Mouse (Mus musculus) midbrain, embryonic 16.5 days (tissue): ENCODE measurements around the gene Unc5a. TPM values are rescaled to one million over a fixed set of nuclear protein-coding genes. Genes with fewer than 3 reads are reported as not detected.

ENCODE experiments used
- ATAC-seq: fragments of 200-750 bp; cut with Nextera tagmentation; 2 replicates; pipeline ENCODE4 v1.8.0; 2017; ENCODE audit warnings: moderate TSS enrichment
- H3K27ac ChIP-seq: fragments of 300-500 bp; sonication (generic); 2 replicates; pipeline ENCODE4 v1.5.1; 2014; ENCODE audit warnings: mild to moderate bottlenecking, low read length, mixed read lengths
- H3K27me3 ChIP-seq: fragments of 300-500 bp; sonication (generic); 2 replicates; pipeline ENCODE4 v1.6.1; 2014; ENCODE audit warnings: low read depth, low read length, mixed read lengths; ENCODE audit not compliant: control insufficient read depth, insufficient read depth
- H3K36me3 ChIP-seq: fragments of 300-500 bp; sonication (generic); 2 replicates; pipeline ENCODE4 v1.6.1; 2014; ENCODE audit warnings: mild to moderate bottlenecking, low read length, moderate library complexity, mixed read lengths; ENCODE audit not compliant: control insufficient read depth, insufficient read depth
- H3K4me1 ChIP-seq: fragments of 300-500 bp; sonication (generic); 2 replicates; pipeline ENCODE4 v1.6.1; 2014; ENCODE audit warnings: mild to moderate bottlenecking, low read length, mixed read lengths; ENCODE audit not compliant: control insufficient read depth, insufficient read depth
- H3K4me2 ChIP-seq: fragments of 300-500 bp; sonication (generic); 2 replicates; pipeline ENCODE4 v1.6.1; 2014; ENCODE audit warnings: mild to moderate bottlenecking, low read length, mixed read lengths
- H3K4me3 ChIP-seq: fragments of 300-500 bp; sonication (generic); 2 replicates; pipeline ENCODE4 v1.5.1; 2014; ENCODE audit warnings: low read depth, mild to moderate bottlenecking, low read length, moderate library complexity, mixed read lengths
- H3K9ac ChIP-seq: fragments of 300-500 bp; sonication (generic); 2 replicates; pipeline ENCODE4 v1.6.1; 2014; ENCODE audit warnings: low read depth, low read length, mixed read lengths
- H3K9me3 ChIP-seq: fragments of 300-500 bp; sonication (generic); replicated peaks from 2 replicates; pipeline ENCODE4 v1.6.1; 2014; ENCODE audit warnings: mild to moderate bottlenecking, low read length, mixed read lengths; ENCODE audit not compliant: control insufficient read depth, poor library complexity, severe bottlenecking
- WGBS: fragments of 180-500 bp; shearing (Covaris S2); extraction: QIAGEN DNeasy Blood & Tissue Kit; methylation state at CpG from one replicate; pipeline ENCODE4 v1.1.7; 2014; 5-methylcytosine and 5-hydroxymethylcytosine counted together
- polyA plus RNA-seq: library from polyadenylated mRNA; unstranded; fragments of >200 nt; fragmentation: Nextera tagmentation; extraction: Ambion mirVana; gene quantifications from 2 replicates; pipeline ENCODE4 v1.2.1, GENCODE M21; 2015

Gene Unc5a
- polyA plus RNA-seq, 1 experiment from 2014 or later = 14.1 TPM

DNA sequence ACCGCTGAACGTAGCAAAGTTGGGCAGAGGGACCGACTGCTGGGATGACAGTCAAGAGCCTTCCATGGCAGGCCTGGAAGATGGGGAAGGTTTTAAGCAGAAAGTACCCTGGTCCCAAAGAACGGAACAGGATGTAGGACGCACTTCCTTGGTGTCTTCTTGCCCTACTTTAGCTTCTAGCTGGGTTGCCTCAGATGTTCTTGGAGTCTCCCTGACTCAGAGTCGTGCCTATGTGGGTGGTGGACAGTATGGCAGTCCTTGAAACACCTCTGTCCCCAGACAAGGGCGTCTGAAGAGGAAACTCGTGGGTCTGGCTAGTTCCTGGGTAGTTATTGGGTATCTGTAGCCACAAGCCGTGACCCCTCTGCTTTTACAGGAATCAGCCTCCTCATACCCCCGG, 52.9 kb downstream of the Unc5a start:
- Histone ChIP-seq H3K4me3 (no peak overlapping the region), H3K9ac (no peak overlapping the region), H3K4me2 (no peak overlapping the region), H3K36me3 (peaks cover 24% of the 10 kb centered on the region), H3K9me3 (no peaks in the 10 kb centered on the region), H3K27me3 (no peaks in the 10 kb centered on the region), H3K4me1 (no peaks in the 10 kb centered on the region; the same call in 1 of the 2 replicates), H3K27ac (no peak overlapping the region)
- 86% methylated on average over 10 of the region's 10 CpGs for WGBS
- no peak for ATAC-seq

GRCm38 (mm10) chr13:55004646-55005045, 55.4 kb downstream of the Unc5a start:
- no peak overlapping the region for H3K4me2 ChIP-seq
- ATAC-seq = no peak
- H3K36me3 ChIP-seq = peaks cover 11% of the 10 kb centered on the region
- WGBS = 79% methylated on average over 11 of the region's 11 CpGs
- no peaks in the 10 kb centered on the region for H3K27me3 ChIP-seq
- H3K9ac ChIP-seq = no peak overlapping the region
- H3K9me3 ChIP-seq = no peaks in the 10 kb centered on the region
- peaks cover 21% of the 10 kb centered on the region for H3K4me1 ChIP-seq
- no peak overlapping the region for H3K27ac ChIP-seq
- H3K4me3 ChIP-seq = no peak overlapping the region

- no peak for ATAC-seq
- Histone ChIP-seq H3K27me3 (no peaks in the 10 kb centered on the region), H3K9ac (no peak overlapping the region), H3K4me2 (no peak overlapping the region), H3K36me3 (peaks cover 9% of the 10 kb centered on the region), H3K27ac (no peak overlapping the region), H3K9me3 (no peaks in the 10 kb centered on the region), H3K4me1 (peaks cover 21% of the 10 kb centered on the region), H3K4me3 (no peak overlapping the region)
- WGBS = 63% methylated on average over 31 of the region's 31 CpGs
Observed at GRCm38 (mm10) chr13:55005691-55006414, 56.6 kb downstream of the Unc5a start.

DNA sequence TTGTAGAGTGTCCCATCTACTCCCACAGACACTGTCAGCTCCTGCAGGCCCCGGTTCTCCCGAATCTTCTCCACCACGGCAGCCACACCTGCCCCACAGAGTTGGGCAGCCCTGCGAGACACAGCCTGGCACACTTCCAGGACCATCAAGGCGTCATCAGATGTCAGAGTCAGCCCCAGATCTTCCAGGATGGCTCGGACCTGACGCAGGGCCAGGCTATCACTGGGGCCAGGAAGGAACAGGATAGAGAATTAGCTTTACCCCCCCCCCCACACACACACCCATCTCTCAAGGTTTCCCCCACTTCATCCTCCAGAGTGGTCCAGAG, 57.2 kb downstream of the Unc5a start:
- 67% methylated on average over 7 of the region's 7 CpGs for WGBS
- no peak for ATAC-seq
- Histone ChIP-seq H3K9me3 (no peaks in the 10 kb centered on the region), H3K4me2 (no peak overlapping the region), H3K36me3 (peaks cover 5% of the 10 kb centered on the region; the same call in 1 of the 2 replicates), H3K27me3 (no peaks in the 10 kb centered on the region), H3K27ac (no peak overlapping the region), H3K9ac (no peak overlapping the region), H3K4me3 (no peak overlapping the region), H3K4me1 (peaks cover 21% of the 10 kb centered on the region)

- Histone ChIP-seq H3K4me2 (no peak overlapping the region), H3K9ac (no peak overlapping the region), H3K27ac (peak overlapping the region; percentile 73), H3K36me3 (peaks cover 2% of the 10 kb centered on the region; the same call in 1 of the 2 replicates), H3K4me3 (no peak overlapping the region), H3K9me3 (no peaks in the 10 kb centered on the region), H3K27me3 (no peaks in the 10 kb centered on the region), H3K4me1 (peaks cover 25% of the 10 kb centered on the region)
- WGBS = 21% methylated on average over 6 of the region's 6 CpGs
- peak; percentile 66 for ATAC-seq
Observed at GRCm38 (mm10) chr13:55008589-55008988, 59.4 kb downstream of the Unc5a start.

- 90% methylated on average over 15 of the region's 15 CpGs for WGBS
- Histone ChIP-seq H3K4me1 (peaks cover 25% of the 10 kb centered on the region), H3K4me3 (no peak overlapping the region), H3K27me3 (no peaks in the 10 kb centered on the region), H3K36me3 (no peaks in the 10 kb centered on the region), H3K9me3 (no peaks in the 10 kb centered on the region), H3K9ac (no peak overlapping the region), H3K27ac (no peak overlapping the region), H3K4me2 (no peak overlapping the region)
- ATAC-seq = no peak
Observed at GRCm38 (mm10) chr13:55011103-55011502, 61.9 kb downstream of the Unc5a start.

- Histone ChIP-seq H3K4me3 (no peak overlapping the region), H3K27me3 (no peaks in the 10 kb centered on the region), H3K9ac (no peak overlapping the region), H3K36me3 (no peaks in the 10 kb centered on the region), H3K9me3 (no peaks in the 10 kb centered on the region), H3K4me2 (peak overlapping the region; percentile 19; the same call in 1 of the 2 replicates), H3K4me1 (peaks cover 25% of the 10 kb centered on the region), H3K27ac (no peak overlapping the region)
- 5% methylated on average over 14 of the region's 14 CpGs for whole genome bisulfite sequencing
- peak; percentile 18; the same call in 1 of the 2 replicates for ATAC-seq
Observed at GRCm38 (mm10) chr13:55011981-55012478, 62.8 kb downstream of the Unc5a start.

DNA sequence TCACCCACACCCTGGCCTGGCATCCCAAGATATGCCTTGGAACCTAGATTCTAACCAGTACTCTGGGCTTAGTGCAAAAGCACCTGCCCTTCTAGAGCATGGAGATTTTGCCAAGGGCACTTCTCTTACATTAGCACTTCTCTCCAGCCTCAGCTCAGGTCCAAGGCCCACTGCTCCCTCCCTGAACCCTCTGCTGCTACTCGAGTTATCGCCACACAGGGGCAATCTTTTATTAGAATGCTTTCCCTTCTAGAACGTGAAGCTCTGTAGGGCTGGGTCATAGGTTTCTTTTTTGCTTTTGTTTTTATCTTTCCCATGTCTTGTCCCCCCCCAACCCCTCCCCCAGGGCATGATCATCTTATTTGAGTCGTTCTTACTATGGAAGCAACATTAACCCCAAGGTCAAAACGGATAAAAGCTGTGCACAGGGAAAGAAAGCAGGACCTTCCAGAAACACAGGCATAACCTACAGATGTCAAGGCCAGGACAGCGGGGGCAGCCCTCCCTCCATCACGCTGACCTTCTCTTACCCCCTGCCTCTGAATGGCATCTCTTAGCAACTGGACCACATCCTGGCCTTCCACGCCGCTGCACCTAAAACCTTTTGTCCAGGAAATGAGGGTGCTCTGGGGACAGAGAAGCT, 64.6 kb downstream of the Unc5a start:
- no peak for ATAC-seq
- no peak overlapping the region for H3K4me2 ChIP-seq
- no peak overlapping the region for H3K27ac ChIP-seq
- H3K9ac ChIP-seq = no peak overlapping the region
- H3K36me3 ChIP-seq = no peaks in the 10 kb centered on the region
- H3K4me1 ChIP-seq = peaks cover 8% of the 10 kb centered on the region; the same call in 1 of the 2 replicates
- WGBS = 16% methylated on average over 9 of the region's 9 CpGs
- no peak overlapping the region for H3K4me3 ChIP-seq
- H3K27me3 ChIP-seq = no peaks in the 10 kb centered on the region
- no peaks in the 10 kb centered on the region for H3K9me3 ChIP-seq

GRCm38 (mm10) chr13:55014451-55014850, 65.2 kb downstream of the Unc5a start:
- 56% methylated on average over 9 of the region's 9 CpGs for WGBS
- ATAC-seq = no peak
- Histone ChIP-seq H3K36me3 (no peaks in the 10 kb centered on the region), H3K9ac (no peak overlapping the region), H3K4me2 (no peak overlapping the region), H3K27me3 (no peaks in the 10 kb centered on the region), H3K9me3 (no peaks in the 10 kb centered on the region), H3K27ac (no peak overlapping the region), H3K4me3 (no peak overlapping the region), H3K4me1 (peaks cover 4% of the 10 kb centered on the region; the same call in 1 of the 2 replicates)
